Mouse (Mus musculus) bone marrow macrophage, adult 2 months (primary cell): Measurements from ENCODE around the gene Smpd3.

Experiments
- CTCF ChIP-seq: IDR thresholded peaks from 2 replicates; pipeline ENCODE4 v1.5.1; 2012; ENCODE audit warnings: low read depth, mild to moderate bottlenecking, low read length, moderate library complexity
- POLR2A ChIP-seq: IDR thresholded peaks from 2 replicates; pipeline ENCODE4 v1.6.1; 2012; ENCODE audit warnings: mild to moderate bottlenecking, low read depth, low read length, borderline replicate concordance

DNA sequence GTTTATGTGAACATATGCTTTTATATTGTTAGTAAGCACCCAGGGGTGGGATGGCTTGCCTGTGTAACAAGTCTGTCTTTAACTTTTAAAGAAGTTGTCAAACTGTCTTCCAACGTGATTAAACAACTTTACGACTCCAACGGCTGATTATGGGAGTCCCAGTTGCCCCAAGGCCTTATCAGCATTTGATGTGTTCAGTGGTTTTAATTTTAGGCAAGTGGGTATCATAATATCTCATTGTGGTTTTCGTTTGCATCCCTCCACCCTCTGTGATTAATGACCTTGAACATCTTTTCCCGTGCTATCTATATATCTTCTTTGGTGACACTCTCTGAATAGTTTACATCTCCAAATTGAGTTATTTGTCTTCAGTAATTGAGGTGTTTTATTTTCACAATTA, 27.0 kb upstream of the Smpd3 start:
- TF ChIP-seq CTCF = no peak
- no peak for TF ChIP-seq POLR2A
